Mouse (Mus musculus): ENCODE measurements at regions not wholly inside any gene's neighbourhood (a gene's known extent, or its start where the extent isn't known, plus 50 kb on each side); places are given as distances from the start of the nearest gene placed in this dataset.
A peak's percentile ranks its signal among the peaks of the same experiment; 100 is the strongest.
"Not testable (repeated sequence)": the region's sequence is repeated elsewhere in the genome, so short reads cannot be mapped to it uniquely, and the experiment has no call there.

DNA sequence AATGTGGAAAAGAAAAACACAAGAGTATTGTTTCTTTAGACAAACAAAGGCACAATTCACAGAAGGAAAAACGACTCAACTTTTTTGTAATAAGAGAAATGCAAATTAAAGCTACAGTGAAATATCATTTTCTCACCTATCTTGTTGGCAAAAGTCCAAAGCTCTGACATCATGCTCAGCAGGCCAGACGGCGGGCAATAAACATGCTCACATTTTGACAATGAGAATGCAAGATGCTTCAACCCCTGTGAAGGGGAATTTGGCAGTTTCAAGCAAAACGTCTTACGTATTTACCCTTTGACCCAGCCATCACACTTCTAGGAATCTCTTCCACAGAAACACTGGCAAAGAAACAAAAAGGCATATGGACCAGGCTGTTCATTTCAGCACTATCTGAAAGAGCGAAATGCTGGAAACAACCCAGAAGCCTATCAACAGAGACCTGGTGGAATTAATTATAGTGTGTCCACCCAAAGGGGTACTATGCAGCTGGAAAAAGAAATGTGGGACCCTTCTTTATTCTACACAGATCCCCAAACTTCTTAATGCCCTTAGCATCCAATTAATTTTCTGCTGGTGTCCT lies 203.4 kb upstream of the 2610301B20Rik start:
- no peak for DNase-seq

DNA sequence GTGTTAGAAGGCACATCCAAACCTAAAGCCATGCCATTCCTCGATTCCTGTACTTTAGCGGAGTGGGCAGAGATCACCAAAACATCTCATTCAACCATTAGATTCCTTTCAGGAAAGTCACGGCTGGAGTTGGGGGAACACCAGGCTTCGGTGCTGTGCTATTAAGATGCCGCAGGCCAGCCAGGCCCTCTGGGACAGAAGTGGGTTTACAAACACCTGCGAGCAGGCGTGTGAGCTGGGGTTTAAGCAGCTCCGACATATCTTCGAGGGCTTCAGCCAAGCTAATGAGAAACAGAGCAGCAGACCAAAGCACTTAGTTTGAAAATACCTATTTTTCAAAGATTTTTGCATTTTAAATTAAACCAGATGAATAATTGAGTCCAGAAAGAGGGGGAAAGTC lies 183.2 kb upstream of the 2610301B20Rik start:
- no peak for DNase-seq

GRCm38 (mm10) chr4:10692860-10693259 lies 181.4 kb upstream of the 2610301B20Rik start:
- peak; percentile 17 for DNase-seq

- DNase-seq = peak; percentile 4
These were observed 180.7 kb upstream of the 2610301B20Rik start for GRCm38 (mm10) chr4:10693446-10694105.

DNA sequence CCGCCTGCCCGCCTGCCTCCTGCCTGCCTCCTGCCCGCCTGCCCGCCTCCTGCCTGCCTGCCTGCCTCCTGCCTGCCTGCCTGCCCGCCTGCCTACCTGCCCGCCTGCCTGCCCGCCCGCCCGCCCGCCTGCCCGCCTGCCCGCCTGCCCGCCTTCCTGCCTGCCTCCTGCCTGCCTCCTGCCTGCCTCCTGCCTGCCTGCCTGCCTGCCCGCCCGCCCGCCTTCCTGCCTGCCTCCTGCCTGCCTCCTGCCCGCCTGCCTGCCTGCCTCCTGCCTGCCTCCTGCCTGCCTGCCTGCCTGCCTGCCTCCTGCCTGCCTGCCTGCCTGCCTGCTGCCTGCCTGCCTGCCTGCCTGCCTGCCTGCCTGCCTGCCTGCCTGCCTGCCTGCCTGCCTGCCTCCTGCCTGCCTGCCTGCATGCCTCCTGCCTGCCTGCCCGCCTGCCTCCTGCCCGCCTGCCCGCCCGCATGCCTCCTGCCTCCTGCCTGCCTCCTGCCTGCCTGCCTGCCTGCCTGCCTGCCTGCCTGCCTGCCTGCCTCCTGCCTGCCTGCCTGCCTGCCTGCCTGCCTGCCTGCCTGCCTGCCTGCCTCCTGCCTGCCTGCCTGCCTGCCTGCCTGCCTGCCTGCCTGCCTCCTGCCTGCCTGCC lies 180.1 kb upstream of the 2610301B20Rik start:
- DNase-seq = peak; percentile 29

DNA sequence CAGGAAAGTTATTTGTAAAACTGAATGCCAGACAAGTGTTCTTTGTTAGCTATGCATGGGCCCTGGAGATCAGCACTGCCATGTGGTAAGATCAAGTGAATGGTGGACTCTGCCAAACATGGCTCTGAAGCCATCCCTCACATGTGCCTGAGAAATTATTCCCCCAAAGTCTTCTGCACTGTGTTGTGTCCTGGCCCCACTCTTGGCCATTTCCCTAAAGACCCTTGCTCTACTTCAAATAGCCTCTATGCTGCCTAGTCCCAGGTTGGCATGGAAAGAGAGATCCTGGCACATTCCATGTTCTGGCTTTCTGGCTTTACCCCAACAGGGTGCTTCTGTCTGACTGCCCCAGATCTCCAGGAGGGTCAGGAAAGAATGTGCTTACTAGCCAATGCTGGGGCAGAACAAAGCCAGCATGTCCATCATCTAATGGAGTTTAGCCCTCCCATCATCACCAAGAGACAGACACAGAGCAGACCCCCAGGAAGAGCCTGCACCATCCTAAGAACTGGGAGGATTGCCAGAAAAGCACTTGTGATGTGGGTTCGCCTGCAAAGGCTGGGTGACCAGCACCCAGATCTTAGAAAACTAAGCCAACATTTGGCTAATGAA lies 177.0 kb upstream of the 2610301B20Rik start:
- DNase-seq = no peak

DNA sequence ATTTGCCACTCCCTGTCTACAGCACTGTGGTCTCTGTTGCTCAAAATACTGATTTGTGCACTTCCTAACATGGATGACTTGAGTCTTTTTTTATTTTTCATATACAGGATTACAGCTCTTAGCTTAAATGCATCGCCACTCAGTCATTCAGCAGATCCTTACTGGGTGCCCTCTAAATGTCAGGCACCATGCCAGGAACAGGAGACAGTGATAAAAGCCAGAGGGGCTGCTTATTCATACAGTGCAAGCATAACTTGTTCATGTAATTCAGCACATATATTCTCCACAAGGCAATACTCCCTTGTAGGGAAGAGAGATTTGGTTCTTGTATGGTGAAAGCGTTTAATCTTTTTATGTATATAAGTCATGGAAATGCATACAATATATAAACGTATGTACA lies 175.7 kb upstream of the 2610301B20Rik start:
- DNase-seq = no peak

GRCm38 (mm10) chr4:10701479-10701878 lies 172.8 kb upstream of the 2610301B20Rik start:
- no peak for DNase-seq

DNA sequence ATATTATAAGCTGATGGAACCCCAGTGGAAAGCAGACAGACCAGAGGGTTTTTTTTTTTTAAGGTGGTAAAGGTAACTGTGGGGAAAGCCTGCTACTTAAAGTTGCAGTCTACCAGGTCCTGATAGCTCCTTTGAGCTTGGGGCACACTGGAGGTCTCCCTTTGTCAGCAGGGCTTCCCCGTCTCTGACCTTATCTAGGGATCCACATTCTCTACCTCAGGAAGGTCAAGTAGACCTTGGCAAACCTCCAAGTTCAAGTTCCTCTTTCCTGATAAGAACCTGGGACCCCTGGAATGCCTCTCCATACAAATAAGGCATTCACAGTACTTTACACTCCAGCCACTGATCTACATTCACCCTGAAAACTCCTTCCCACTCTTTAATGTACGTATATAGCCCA lies 171.1 kb upstream of the 2610301B20Rik start:
- DNase-seq = no peak

DNA sequence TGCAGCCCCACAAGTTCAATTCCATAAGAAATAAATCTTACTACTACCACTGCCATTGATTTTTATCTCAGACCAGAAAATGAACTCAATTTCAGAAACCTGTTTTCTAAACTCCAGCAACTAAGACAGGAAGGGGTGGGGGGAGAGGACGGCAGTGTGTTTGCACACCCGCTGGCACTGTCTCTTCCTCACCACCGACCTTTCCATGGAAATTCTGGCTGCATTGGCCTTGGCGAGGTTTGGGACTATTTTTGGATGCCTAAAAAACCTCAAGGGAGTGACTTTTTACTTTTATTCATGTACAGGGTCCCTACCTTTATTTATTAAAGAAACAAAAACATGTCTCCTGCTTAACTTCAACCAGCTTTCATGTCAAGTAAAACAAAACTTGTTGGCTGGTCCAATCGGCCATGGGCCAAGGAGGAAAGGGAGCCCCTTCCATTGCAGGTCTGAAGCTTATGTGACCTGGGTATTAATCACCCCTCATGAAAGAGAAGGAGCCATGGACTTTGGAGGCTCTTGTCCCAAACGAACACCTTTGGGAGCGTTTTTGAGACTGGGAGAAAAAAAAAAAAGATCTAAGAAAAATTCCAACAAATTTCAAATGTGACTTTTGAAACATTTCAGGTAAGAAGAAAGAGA lies 167.2 kb upstream of the 2610301B20Rik start:
- DNase-seq = no peak

GRCm38 (mm10) chr4:10707658-10708056 lies 166.6 kb upstream of the 2610301B20Rik start:
- DNase-seq = no peak

GRCm38 (mm10) chr4:10711939-10712533 lies 162.3 kb upstream of the 2610301B20Rik start:
- no peak for DNase-seq

- no peak for DNase-seq
These were observed 151.0 kb upstream of the 2610301B20Rik start for GRCm38 (mm10) chr4:10723341-10723740.

GRCm38 (mm10) chr4:10727894-10728293 lies 146.4 kb upstream of the 2610301B20Rik start:
- no peak for DNase-seq

GRCm38 (mm10) chr4:10745207-10745606 lies 129.1 kb upstream of the 2610301B20Rik start:
- DNase-seq = no peak

DNA sequence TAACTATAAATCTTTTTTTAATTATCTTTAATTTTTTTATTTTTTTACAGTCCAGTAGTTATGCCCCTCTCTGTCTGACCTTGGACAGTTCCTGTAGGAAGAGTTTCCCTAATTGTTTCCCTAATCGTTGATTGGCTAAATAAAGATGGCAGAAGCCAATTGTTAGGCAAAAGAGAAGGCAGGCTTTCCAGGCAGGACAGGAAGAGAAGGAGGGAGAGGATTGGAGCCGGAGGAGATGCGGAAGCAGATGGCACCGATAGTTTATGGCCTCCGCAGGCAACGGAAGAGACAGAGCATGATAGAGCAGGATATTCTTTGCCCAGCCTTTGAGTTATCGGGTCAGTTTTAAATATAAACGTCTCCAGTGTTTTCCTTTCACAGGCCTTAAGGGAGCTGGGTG lies 125.5 kb upstream of the 2610301B20Rik start:
- DNase-seq = no peak

GRCm38 (mm10) chr4:10750377-10751062 lies 123.8 kb upstream of the 2610301B20Rik start:
- not testable (repeated sequence) for DNase-seq

DNA sequence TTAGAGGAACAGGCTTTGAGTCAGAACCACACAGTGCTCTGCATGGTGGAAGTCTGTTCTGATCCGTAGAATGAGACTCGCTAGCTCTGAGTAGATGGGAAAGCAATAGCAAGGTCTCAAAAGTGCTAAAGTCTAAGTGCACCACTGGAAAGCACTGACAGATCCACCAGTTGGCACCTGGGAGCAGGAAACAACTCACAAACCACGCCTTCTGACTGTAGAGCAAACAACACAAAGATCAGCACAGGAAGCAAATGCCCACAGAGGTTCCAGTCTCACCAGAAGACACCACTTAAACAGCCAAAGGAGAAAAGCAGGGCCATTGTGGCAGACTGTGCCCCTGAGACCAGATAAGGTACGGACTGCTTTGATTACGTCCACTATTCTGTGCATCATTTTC lies 121.1 kb upstream of the 2610301B20Rik start:
- no peak for DNase-seq

DNA sequence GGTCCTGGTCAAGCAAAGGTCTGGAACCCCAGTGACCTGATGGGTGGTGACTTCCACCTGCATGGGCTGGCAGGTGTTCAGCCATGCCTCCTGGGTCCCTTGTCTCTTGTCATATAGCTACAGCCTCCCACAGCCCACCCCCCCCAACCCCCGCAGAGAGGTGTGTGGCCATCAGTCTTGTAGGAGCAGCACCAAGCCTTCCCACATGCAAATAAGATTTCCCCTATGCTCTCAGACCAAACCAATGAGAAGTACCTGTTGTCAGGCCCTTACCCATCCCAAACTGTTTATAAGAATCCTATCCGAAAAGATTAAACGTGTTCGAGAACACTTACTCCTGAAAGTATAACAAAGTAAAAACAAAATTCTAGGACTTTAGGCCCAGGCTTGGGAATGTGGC lies 114.8 kb upstream of the 2610301B20Rik start:
- DNase-seq = no peak

GRCm38 (mm10) chr4:10767676-10768075 lies 106.6 kb upstream of the 2610301B20Rik start:
- DNase-seq = no peak

- DNase-seq = no peak
These were observed 104.2 kb upstream of the 2610301B20Rik start for GRCm38 (mm10) chr4:10770026-10770643.

All from liver (tissue).